Comparison of ENCODE assay signal across 9 mouse cellular contexts in genomic region chr17:34249878-34250277, GRCm38 (mm10). TPM values are rescaled to one million over a fixed set of nuclear protein-coding genes. Genes with fewer than 3 reads are reported as not detected.
DNase-seq lines count a peak whose midpoint lies in the region; ATAC-seq lines count a peak whose summit lies in the region.
"Had no signal": no experiment of that assay in that cellular context is flagged by ENCODE, and none has a peak within 500 bp of the region (broad histone marks: within the 10 kb centered on the region; RNA-seq: fewer than 3 reads in every experiment).

No protein-coding gene starts in this region.

- H3K4me3 ChIP-seq in forebrain, embryonic 14.5 days (ENCODE audit: low read depth, low read length) = no peak overlapping the region
- H3K4me3 ChIP-seq in forebrain, embryonic 13.5 days = no peak overlapping the region
- H3K4me3 ChIP-seq in midbrain, embryonic 10.5 days = no peak overlapping the region
- no peak overlapping the region for H3K4me3 ChIP-seq in midbrain, embryonic 13.5 days (replicated peaks)
- H3K4me3 ChIP-seq: myocyte had no signal

- no peak for ATAC-seq in forebrain, embryonic 14.5 days
- ATAC-seq in forebrain, embryonic 13.5 days = no peak
- no peak for ATAC-seq in midbrain, embryonic 13.5 days
- peak; percentile 69 for ATAC-seq in inflammation-experienced regulatory T-cells, adult 6 months
- 0 out of 2 replicates have a peak, but pooled peaks have one; percentile 50 for ATAC-seq in megakaryocyte-erythroid progenitor cell, adult 5-6 weeks (replicated peaks; ENCODE audit: low FRiP score, low TSS enrichment, poor library complexity, severe bottlenecking)
- no peak for ATAC-seq in erythroid progenitor cell, adult 5-6 weeks (replicated peaks; ENCODE audit: low FRiP score, poor library complexity, severe bottlenecking)

- peak; percentile 85 for DNase-seq in forebrain, embryonic 14.5 days (ENCODE audit: low spot score)
- peak; percentile 30 for DNase-seq in midbrain, embryonic 10.5 days (ENCODE audit: low spot score)
- peak; percentile 4 for DNase-seq in c-Kit-negative CD71-positive TER-119-positive erythroid progenitor cells, embryonic 14.5 days (ENCODE audit: low read depth, low spot score)

- no peak overlapping the region for H3K27ac ChIP-seq in forebrain, embryonic 14.5 days (ENCODE audit: low read depth, low read length)
- no peak overlapping the region for H3K27ac ChIP-seq in forebrain, embryonic 13.5 days
- no peak overlapping the region for H3K27ac ChIP-seq in midbrain, embryonic 10.5 days (replicated peaks)
- no peak overlapping the region for H3K27ac ChIP-seq in midbrain, embryonic 13.5 days

- H3K9ac ChIP-seq in forebrain, embryonic 14.5 days (ENCODE audit: low read length) = no peak overlapping the region
- H3K9ac ChIP-seq in forebrain, embryonic 13.5 days = no peak overlapping the region
- H3K9ac ChIP-seq in midbrain, embryonic 13.5 days (replicated peaks) = no peak overlapping the region

- WGBS in forebrain, embryonic 14.5 days = 20% methylated on average over 4 of the region's 4 CpGs
- 16% methylated on average over 4 of the region's 4 CpGs for WGBS in forebrain, embryonic 13.5 days
- 18% methylated on average over 4 of the region's 4 CpGs for WGBS in midbrain, embryonic 10.5 days
- 14% methylated on average over 4 of the region's 4 CpGs for WGBS in midbrain, embryonic 13.5 days

- H3K4me1 ChIP-seq in forebrain, embryonic 14.5 days (ENCODE audit: control insufficient read depth, insufficient read depth, low read length) = no peaks in the 10 kb centered on the region
- no peaks in the 10 kb centered on the region for H3K4me1 ChIP-seq in forebrain, embryonic 13.5 days
- peaks cover 5% of the 10 kb centered on the region; the same call in 1 of the 2 replicates for H3K4me1 ChIP-seq in midbrain, embryonic 10.5 days
- no peaks in the 10 kb centered on the region for H3K4me1 ChIP-seq in midbrain, embryonic 13.5 days (replicated peaks)

- H3K9me3 ChIP-seq in forebrain, embryonic 14.5 days (replicated peaks; ENCODE audit: control insufficient read depth, low read length) = no peaks in the 10 kb centered on the region
- H3K9me3 ChIP-seq in forebrain, embryonic 13.5 days (replicated peaks) = no peaks in the 10 kb centered on the region
- H3K9me3 ChIP-seq in midbrain, embryonic 10.5 days (replicated peaks) = no peaks in the 10 kb centered on the region
- H3K9me3 ChIP-seq in midbrain, embryonic 13.5 days = no peaks in the 10 kb centered on the region

- H3K4me2 ChIP-seq in forebrain, embryonic 14.5 days (ENCODE audit: low read length) = no peak overlapping the region
- no peak overlapping the region for H3K4me2 ChIP-seq in forebrain, embryonic 13.5 days
- H3K4me2 ChIP-seq in midbrain, embryonic 13.5 days (replicated peaks) = no peak overlapping the region

- H3K27me3 ChIP-seq in forebrain, embryonic 14.5 days (replicated peaks; ENCODE audit: control insufficient read depth, insufficient read depth, low read length) = 0 out of 2 replicates have a peak, but pooled peaks cover 2% of the 10 kb centered on the region
- peaks cover 7% of the 10 kb centered on the region; the same call in 1 of the 2 replicates for H3K27me3 ChIP-seq in forebrain, embryonic 13.5 days
- no peaks in the 10 kb centered on the region for H3K27me3 ChIP-seq in midbrain, embryonic 10.5 days (ENCODE audit: low read depth, poor library complexity, severe bottlenecking)
- H3K27me3 ChIP-seq in midbrain, embryonic 13.5 days = peaks cover 4% of the 10 kb centered on the region; the same call in 1 of the 2 replicates

- no peaks in the 10 kb centered on the region for H3K36me3 ChIP-seq in forebrain, embryonic 14.5 days (ENCODE audit: control insufficient read depth, insufficient read depth, low read length)
- H3K36me3 ChIP-seq in forebrain, embryonic 13.5 days (ENCODE audit: poor library complexity, severe bottlenecking) = no peaks in the 10 kb centered on the region
- H3K36me3 ChIP-seq in midbrain, embryonic 10.5 days = no peaks in the 10 kb centered on the region
- H3K36me3 ChIP-seq in midbrain, embryonic 13.5 days = no peaks in the 10 kb centered on the region

RNA-seq across cellular contexts. Expression of gene H2-Ab1, which starts 7.6 kb away (rescaled TPM):
- polyA plus RNA-seq in forebrain, embryonic 14.5 days (2014; fragmentation: Nextera tagmentation; extraction: Ambion mirVana) = 1.4 and 2.1 TPM in 2 replicates
- 1.4 and 1.5 TPM in 2 replicates for polyA plus RNA-seq in forebrain, embryonic 13.5 days (2015; fragmentation: Nextera tagmentation; extraction: Ambion mirVana)
- 8.3 and 11.1 TPM in 2 replicates for polyA plus RNA-seq in midbrain, embryonic 10.5 days (2016; fragmentation: Nextera tagmentation; extraction: Ambion mirVana)
- 1.7 and 2.1 TPM in 2 replicates for polyA plus RNA-seq in midbrain, embryonic 13.5 days (2015; fragmentation: Nextera tagmentation; extraction: Ambion mirVana)
- 10 to 100 TPM in 2 of 3 experiments, 1 to 10 TPM in 1; 4.3 to 76.2 (median 34.9) TPM for polyA plus RNA-seq in inflammation-experienced regulatory T-cells, adult 6 months (2017; shearing (Covaris generic))
- 20.3 and 24.1 TPM in 2 replicates for total RNA-seq in megakaryocyte-erythroid progenitor cell, adult 5-6 weeks (2014; fragmentation: Nextera tagmentation)
- 68.7 and 80.9 TPM in 2 replicates for total RNA-seq in megakaryocyte-erythroid progenitor cell, adult 5-6 weeks (2017)
- total RNA-seq in erythroid progenitor cell, adult 5-6 weeks (2015; ENCODE audit: low replicate concordance) = 31.9 and 96.6 TPM in 2 replicates
- 43.0 and 50.2 TPM in 2 replicates for total RNA-seq in erythroid progenitor cell, adult 5-6 weeks (2017; ENCODE audit: low replicate concordance)
- polyA plus RNA-seq: myocyte had no signal

RNA-seq across cellular contexts. Expression of gene H2-Ob, which starts 11.2 kb away (rescaled TPM):
- polyA plus RNA-seq in forebrain, embryonic 14.5 days (2014; fragmentation: Nextera tagmentation; extraction: Ambion mirVana) = 0.18 TPM in 1 of 2 replicates, not detected in the other
- not detected in 2 replicates for polyA plus RNA-seq in forebrain, embryonic 13.5 days (2015; fragmentation: Nextera tagmentation; extraction: Ambion mirVana)
- polyA plus RNA-seq in midbrain, embryonic 10.5 days (2016; fragmentation: Nextera tagmentation; extraction: Ambion mirVana) = not detected in 2 replicates
- polyA plus RNA-seq in midbrain, embryonic 13.5 days (2015; fragmentation: Nextera tagmentation; extraction: Ambion mirVana) = not detected in 2 replicates
- polyA plus RNA-seq in inflammation-experienced regulatory T-cells, adult 6 months (2017; shearing (Covaris generic)) = 10 to 100 TPM in 2 of 3 experiments, 1 to 10 TPM in 1; 8.4 to 87.4 (median 63.4) TPM
- total RNA-seq in megakaryocyte-erythroid progenitor cell, adult 5-6 weeks (2014; fragmentation: Nextera tagmentation) = 8.7 and 32.0 TPM in 2 replicates
- 7.8 and 10.4 TPM in 2 replicates for total RNA-seq in megakaryocyte-erythroid progenitor cell, adult 5-6 weeks (2017)
- 10.1 and 21.4 TPM in 2 replicates for total RNA-seq in erythroid progenitor cell, adult 5-6 weeks (2015; ENCODE audit: low replicate concordance)
- 8.0 and 14.1 TPM in 2 replicates for total RNA-seq in erythroid progenitor cell, adult 5-6 weeks (2017; ENCODE audit: low replicate concordance)
- polyA plus RNA-seq: myocyte had no signal

RNA-seq across cellular contexts. Expression of gene H2-Aa, which starts 37.7 kb away (rescaled TPM):
- polyA plus RNA-seq in forebrain, embryonic 14.5 days (2014; fragmentation: Nextera tagmentation; extraction: Ambion mirVana) = 0.25 and 0.27 TPM in 2 replicates
- 0.21 TPM in 1 of 2 replicates, not detected in the other for polyA plus RNA-seq in forebrain, embryonic 13.5 days (2015; fragmentation: Nextera tagmentation; extraction: Ambion mirVana)
- polyA plus RNA-seq in midbrain, embryonic 10.5 days (2016; fragmentation: Nextera tagmentation; extraction: Ambion mirVana) = not detected in 2 replicates
- polyA plus RNA-seq in midbrain, embryonic 13.5 days (2015; fragmentation: Nextera tagmentation; extraction: Ambion mirVana) = 0.28 and 0.41 TPM in 2 replicates
- 10 to 100 TPM in 2 of 3 experiments, 1 to 10 TPM in 1; 9.3 to 75.1 (median 44.7) TPM for polyA plus RNA-seq in inflammation-experienced regulatory T-cells, adult 6 months (2017; shearing (Covaris generic))
- total RNA-seq in megakaryocyte-erythroid progenitor cell, adult 5-6 weeks (2014; fragmentation: Nextera tagmentation) = 2.0 and 4.4 TPM in 2 replicates
- total RNA-seq in megakaryocyte-erythroid progenitor cell, adult 5-6 weeks (2017) = 12.4 and 31.9 TPM in 2 replicates
- 84.7 and 90.8 TPM in 2 replicates for total RNA-seq in erythroid progenitor cell, adult 5-6 weeks (2015; ENCODE audit: low replicate concordance)
- 26.8 and 27.5 TPM in 2 replicates for total RNA-seq in erythroid progenitor cell, adult 5-6 weeks (2017; ENCODE audit: low replicate concordance)
- polyA plus RNA-seq: myocyte had no signal

RNA-seq across cellular contexts. Expression of gene Tap2, which starts 46.6 kb away (rescaled TPM):
- polyA plus RNA-seq in forebrain, embryonic 14.5 days (2014; fragmentation: Nextera tagmentation; extraction: Ambion mirVana) = 0.28 and 0.61 TPM in 2 replicates
- polyA plus RNA-seq in forebrain, embryonic 13.5 days (2015; fragmentation: Nextera tagmentation; extraction: Ambion mirVana) = 0.76 and 0.87 TPM in 2 replicates
- polyA plus RNA-seq in midbrain, embryonic 10.5 days (2016; fragmentation: Nextera tagmentation; extraction: Ambion mirVana) = 0.53 and 0.63 TPM in 2 replicates
- polyA plus RNA-seq in midbrain, embryonic 13.5 days (2015; fragmentation: Nextera tagmentation; extraction: Ambion mirVana) = 0.50 and 0.55 TPM in 2 replicates
- 100 to 1,000 TPM in 2 of 3 experiments, 10 to 100 TPM in 1; 94.0 to 181 (median 103) TPM for polyA plus RNA-seq in inflammation-experienced regulatory T-cells, adult 6 months (2017; shearing (Covaris generic))
- 25.8 and 90.1 TPM in 2 replicates for total RNA-seq in megakaryocyte-erythroid progenitor cell, adult 5-6 weeks (2014; fragmentation: Nextera tagmentation)
- 49.7 and 50.5 TPM in 2 replicates for total RNA-seq in megakaryocyte-erythroid progenitor cell, adult 5-6 weeks (2017)
- total RNA-seq in erythroid progenitor cell, adult 5-6 weeks (2015; ENCODE audit: low replicate concordance) = 4.7 and 6.7 TPM in 2 replicates
- 7.7 and 16.6 TPM in 2 replicates for total RNA-seq in erythroid progenitor cell, adult 5-6 weeks (2017; ENCODE audit: low replicate concordance)

RNA-seq across cellular contexts. Expression of gene Psmb8, which starts 52.4 kb away (rescaled TPM):
- polyA plus RNA-seq in forebrain, embryonic 14.5 days (2014; fragmentation: Nextera tagmentation; extraction: Ambion mirVana) = 1.8 and 2.7 TPM in 2 replicates
- polyA plus RNA-seq in forebrain, embryonic 13.5 days (2015; fragmentation: Nextera tagmentation; extraction: Ambion mirVana) = 0.65 and 1.6 TPM in 2 replicates
- 1.4 and 3.0 TPM in 2 replicates for polyA plus RNA-seq in midbrain, embryonic 10.5 days (2016; fragmentation: Nextera tagmentation; extraction: Ambion mirVana)
- polyA plus RNA-seq in midbrain, embryonic 13.5 days (2015; fragmentation: Nextera tagmentation; extraction: Ambion mirVana) = 1.5 and 2.4 TPM in 2 replicates
- 1,000 to 10,000 TPM in 2 of 3 experiments, 100 to 1,000 TPM in 1; 835 to 1,025 (median 1,010) TPM for polyA plus RNA-seq in inflammation-experienced regulatory T-cells, adult 6 months (2017; shearing (Covaris generic))
- total RNA-seq in megakaryocyte-erythroid progenitor cell, adult 5-6 weeks (2014; fragmentation: Nextera tagmentation) = 50.4 and 71.2 TPM in 2 replicates
- 103 and 243 TPM in 2 replicates for total RNA-seq in megakaryocyte-erythroid progenitor cell, adult 5-6 weeks (2017)
- total RNA-seq in erythroid progenitor cell, adult 5-6 weeks (2015; ENCODE audit: low replicate concordance) = 38.1 and 68.1 TPM in 2 replicates
- total RNA-seq in erythroid progenitor cell, adult 5-6 weeks (2017; ENCODE audit: low replicate concordance) = 29.3 and 38.3 TPM in 2 replicates

Comparison
In these comparisons a context has a peak if more than half of its experiments do, and no peak if none do; other contexts are left out.
1. ATAC-seq: peak in inflammation-experienced regulatory T-cells, adult 6 months (single experiment) and megakaryocyte-erythroid progenitor cell, adult 5-6 weeks (single experiment); none in forebrain, embryonic 14.5 days (single experiment), forebrain, embryonic 13.5 days (single experiment), midbrain, embryonic 13.5 days (single experiment) and erythroid progenitor cell, adult 5-6 weeks (single experiment).
2. DNase-seq: peak in every context shown above with its lines; median percentile 85 in forebrain, embryonic 14.5 days; 30 in midbrain, embryonic 10.5 days; 4 in c-Kit-negative CD71-positive TER-119-positive erythroid progenitor cells, embryonic 14.5 days.